Mouse (Mus musculus) brain, embryonic 14.5 days (tissue): Measurements from ENCODE around the gene Gm10337.

ENCODE experiments used
- CTCF ChIP-seq: fragments of 200-500 bp; IDR thresholded peaks from 2 replicates; pipeline ENCODE4 v1.5.1; 2012; ENCODE audit warnings: inconsistent platforms, mild to moderate bottlenecking, moderate library complexity, borderline replicate concordance; ENCODE audit not compliant: insufficient read depth, insufficient read length; ENCODE audit errors: extremely low read depth
- POLR2A ChIP-seq: fragments of 200-500 bp; IDR thresholded peaks from 2 replicates; pipeline ENCODE4 v1.6.1; 2012; ENCODE audit warnings: mild to moderate bottlenecking, inconsistent platforms, borderline replicate concordance; ENCODE audit not compliant: poor library complexity, insufficient read depth, insufficient read length, severe bottlenecking; ENCODE audit errors: extremely low read depth

- TF ChIP-seq POLR2A (no peak), CTCF (no peak)
Observed at GRCm38 (mm10) chr15:102485853-102486252, 17.7 kb upstream of the Gm10337 start.
